In genomic region chr16:91538513-91538912, GRCm38 (mm10) we compare ENCODE assay signal across 10 mouse cellular contexts. TPM values are rescaled to one million over a fixed set of nuclear protein-coding genes. Genes with fewer than 3 reads are reported as not detected.
DNase-seq lines count a peak whose midpoint lies in the region; ATAC-seq and TF ChIP-seq lines count a peak whose summit lies in the region.
"Had no signal": no experiment of that assay in that cellular context is flagged by ENCODE, and none has a peak within 500 bp of the region (broad histone marks: within the 10 kb centered on the region; RNA-seq: fewer than 3 reads in every experiment).

No protein-coding gene starts in this region.

- H3K9me3 ChIP-seq in heart, postnatal 0 days (replicated peaks; ENCODE audit: control insufficient read depth, low read length), result no peaks in the 10 kb centered on the region
- no peaks in the 10 kb centered on the region for H3K9me3 ChIP-seq in stomach, embryonic 14.5 days (ENCODE audit: control insufficient read depth, low read depth, low read length)
- H3K9me3 ChIP-seq in stomach, postnatal 0 days (ENCODE audit: control insufficient read depth, low read length), result no peaks in the 10 kb centered on the region
- no peaks in the 10 kb centered on the region for H3K9me3 ChIP-seq in liver, embryonic 13.5 days (replicated peaks)

- ATAC-seq in heart, postnatal 0 days (ENCODE audit: insufficient read depth, low read depth), result no peak
- ATAC-seq in stomach, embryonic 14.5 days (ENCODE audit: insufficient number of reproducible peaks, insufficient read depth, low FRiP score, low read depth), result no peak
- ATAC-seq in stomach, postnatal 0 days (ENCODE audit: low FRiP score, low TSS enrichment), result no peak
- no peak for ATAC-seq in liver, embryonic 13.5 days (ENCODE audit: low read depth)

- TF ChIP-seq CTCF in heart, postnatal 0 days (IDR thresholded peaks at IDR 0.05; ENCODE audit: low read depth), result no peak
- no peak for TF ChIP-seq CTCF in stomach, postnatal 0 days (IDR thresholded peaks at IDR 0.05; ENCODE audit: low read depth)

- H3K27me3 ChIP-seq in heart, postnatal 0 days (ENCODE audit: control insufficient read depth, insufficient read depth, low read length), result no peaks in the 10 kb centered on the region
- H3K27me3 ChIP-seq in stomach, embryonic 14.5 days (ENCODE audit: control insufficient read depth, insufficient read depth, low read length), result no peaks in the 10 kb centered on the region
- no peaks in the 10 kb centered on the region for H3K27me3 ChIP-seq in stomach, postnatal 0 days (ENCODE audit: control insufficient read depth, insufficient read depth, low read length)
- H3K27me3 ChIP-seq in liver, embryonic 13.5 days, result peaks cover 7% of the 10 kb centered on the region; the same call in 1 of the 2 replicates

- H3K4me2 ChIP-seq in heart, postnatal 0 days (ENCODE audit: low read depth, low read length), result no peak overlapping the region; the same call in 1 of the 2 replicates
- H3K4me2 ChIP-seq in stomach, embryonic 14.5 days (replicated peaks; ENCODE audit: low read depth, low read length), result no peak overlapping the region
- H3K4me2 ChIP-seq in stomach, postnatal 0 days (replicated peaks; ENCODE audit: low read depth), result no peak overlapping the region
- H3K4me2 ChIP-seq in liver, embryonic 13.5 days, result no peak overlapping the region

- no peak for TF ChIP-seq EP300 in heart, postnatal 0 days (IDR thresholded peaks at IDR 0.05; ENCODE audit: low read depth)
- no peak for TF ChIP-seq EP300 in stomach, postnatal 0 days (optimal IDR thresholded peaks at IDR 0.05)

- H3K4me1 ChIP-seq in heart, postnatal 0 days (ENCODE audit: control insufficient read depth, insufficient read depth), result peaks cover 44% of the 10 kb centered on the region
- no peaks in the 10 kb centered on the region for H3K4me1 ChIP-seq in stomach, embryonic 14.5 days (ENCODE audit: control insufficient read depth, insufficient read depth, low read length)
- no peaks in the 10 kb centered on the region for H3K4me1 ChIP-seq in stomach, postnatal 0 days (replicated peaks; ENCODE audit: control insufficient read depth, insufficient read depth)
- peaks cover 79% of the 10 kb centered on the region for H3K4me1 ChIP-seq in liver, embryonic 13.5 days (replicated peaks)

- 58% methylated on average over 9 of the region's 9 CpGs for WGBS in heart, postnatal 0 days
- 61% methylated on average over 9 of the region's 9 CpGs for WGBS in stomach, embryonic 14.5 days
- WGBS in stomach, postnatal 0 days, result 50% methylated on average over 9 of the region's 9 CpGs
- WGBS in liver, embryonic 13.5 days (ENCODE audit: insufficient replicate concordance), result 54% methylated on average over 9 of the region's 9 CpGs

- 0 out of 2 replicates have a peak overlapping the region, but pooled peaks have one; percentile 12 for H3K9ac ChIP-seq in heart, postnatal 0 days (replicated peaks; ENCODE audit: low read depth, low read length)
- H3K9ac ChIP-seq in stomach, embryonic 14.5 days (replicated peaks; ENCODE audit: low read depth, low read length), result no peak overlapping the region
- H3K9ac ChIP-seq in stomach, postnatal 0 days (ENCODE audit: low read length), result no peak overlapping the region
- H3K9ac ChIP-seq in liver, embryonic 13.5 days, result no peak overlapping the region

- DNase-seq in heart, postnatal 0 days (ENCODE audit: low spot score), result no peak
- no peak for DNase-seq in heart, postnatal 4 days
- no peak for DNase-seq in stomach, postnatal 0 days (ENCODE audit: low spot score)
- no peak for DNase-seq in liver, embryonic 13.5 days
- DNase-seq in thymus, postnatal 4 days, result peak; percentile 41
- no peak for DNase-seq in layer of hippocampus, postnatal 14 days (ENCODE audit: low spot score in 2 of 2)
- DNase-seq in left cerebral cortex, postnatal 25 days (ENCODE audit: low spot score in 2 of 2), result no peak
- DNase-seq: lung, postnatal 36 days had no signal

- H3K36me3 ChIP-seq in heart, postnatal 0 days (replicated peaks; ENCODE audit: control insufficient read depth, insufficient read depth, low read length), result no peaks in the 10 kb centered on the region
- H3K36me3 ChIP-seq in stomach, embryonic 14.5 days (ENCODE audit: control insufficient read depth, insufficient read depth, low read length), result no peaks in the 10 kb centered on the region
- no peaks in the 10 kb centered on the region for H3K36me3 ChIP-seq in stomach, postnatal 0 days (ENCODE audit: control insufficient read depth, insufficient read depth, low read length)
- no peaks in the 10 kb centered on the region for H3K36me3 ChIP-seq in liver, embryonic 13.5 days

- intact Hi-C loops in left cerebral cortex, postnatal 25 days (cut with DNase I), result no loop called here

- peak overlapping the region; percentile 86 for H3K27ac ChIP-seq in heart, postnatal 0 days (ENCODE audit: low read depth)
- H3K27ac ChIP-seq in stomach, embryonic 14.5 days (ENCODE audit: low read length), result peak overlapping the region; percentile 21; the same call in 1 of the 2 replicates
- no peak overlapping the region; the same call in 1 of the 2 replicates for H3K27ac ChIP-seq in stomach, postnatal 0 days (replicated peaks)
- H3K27ac ChIP-seq in liver, embryonic 13.5 days, result peak overlapping the region; percentile 15
- H3K27ac ChIP-seq: layer of hippocampus, adult 2 months had no signal

- no peak overlapping the region for H3K4me3 ChIP-seq in heart, postnatal 0 days (ENCODE audit: low read depth, low read length)
- no peak overlapping the region for H3K4me3 ChIP-seq in stomach, embryonic 14.5 days (ENCODE audit: low read depth, low read length)
- no peak overlapping the region for H3K4me3 ChIP-seq in stomach, postnatal 0 days (ENCODE audit: low read depth, low read length)
- H3K4me3 ChIP-seq in liver, embryonic 13.5 days (replicated peaks), result no peak overlapping the region
- H3K4me3 ChIP-seq: layer of hippocampus, adult 2 months had no signal

RNA-seq across cellular contexts. Expression of gene Ifngr2, which starts 8.4 kb away (rescaled TPM):
- total RNA-seq in heart, postnatal 0 days (2014; rRNA removed; ENCODE audit: low replicate concordance), result 77.7 and 87.6 TPM in 2 replicates
- 149 and 175 TPM in 2 replicates for polyA plus RNA-seq in heart, postnatal 0 days (2015; fragmentation: Nextera tagmentation; extraction: Ambion mirVana)
- total RNA-seq in heart, postnatal 4 days (2021), result 10 to 100 TPM; 87.1 to 89.9 TPM
- polyA plus RNA-seq in stomach, embryonic 14.5 days (2014; fragmentation: Nextera tagmentation; extraction: Ambion mirVana), result 44.0 and 51.8 TPM in 2 replicates
- 54.9 and 57.8 TPM in 2 replicates for polyA plus RNA-seq in stomach, postnatal 0 days (2015; fragmentation: Nextera tagmentation; extraction: Ambion mirVana)
- 15.4 and 18.1 TPM in 2 replicates for polyA plus RNA-seq in liver, embryonic 13.5 days (2015; fragmentation: Nextera tagmentation; extraction: Ambion mirVana)
- total RNA-seq in layer of hippocampus, postnatal 14 days (2021), result 10 to 100 TPM; 82.4 to 87.0 TPM
- total RNA-seq in left cerebral cortex, postnatal 25 days (2021), result 10 to 100 TPM; 43.3 to 46.9 TPM

RNA-seq across cellular contexts. Expression of gene Ifnar1, which starts 53.5 kb away (rescaled TPM):
- 32.6 and 42.6 TPM in 2 replicates for total RNA-seq in heart, postnatal 0 days (2014; rRNA removed; ENCODE audit: low replicate concordance)
- 23.7 and 24.0 TPM in 2 replicates for polyA plus RNA-seq in heart, postnatal 0 days (2015; fragmentation: Nextera tagmentation; extraction: Ambion mirVana)
- 10 to 100 TPM; 50.3 to 56.0 TPM for total RNA-seq in heart, postnatal 4 days (2021)
- 61.7 and 63.9 TPM in 2 replicates for polyA plus RNA-seq in stomach, embryonic 14.5 days (2014; fragmentation: Nextera tagmentation; extraction: Ambion mirVana)
- 18.3 and 19.2 TPM in 2 replicates for polyA plus RNA-seq in stomach, postnatal 0 days (2015; fragmentation: Nextera tagmentation; extraction: Ambion mirVana)
- 18.0 and 19.1 TPM in 2 replicates for polyA plus RNA-seq in liver, embryonic 13.5 days (2015; fragmentation: Nextera tagmentation; extraction: Ambion mirVana)
- total RNA-seq in layer of hippocampus, postnatal 14 days (2021), result 10 to 100 TPM; 59.9 to 66.3 TPM
- total RNA-seq in left cerebral cortex, postnatal 25 days (2021), result 10 to 100 TPM; 53.6 to 56.1 TPM

RNA-seq across cellular contexts. Expression of gene Tmem50b, which starts 59.1 kb away (rescaled TPM):
- total RNA-seq in heart, postnatal 0 days (2014; rRNA removed; ENCODE audit: low replicate concordance), result 54.6 and 62.6 TPM in 2 replicates
- 51.1 and 55.7 TPM in 2 replicates for polyA plus RNA-seq in heart, postnatal 0 days (2015; fragmentation: Nextera tagmentation; extraction: Ambion mirVana)
- 10 to 100 TPM; 38.9 to 40.9 TPM for total RNA-seq in heart, postnatal 4 days (2021)
- 29.7 and 33.3 TPM in 2 replicates for polyA plus RNA-seq in stomach, embryonic 14.5 days (2014; fragmentation: Nextera tagmentation; extraction: Ambion mirVana)
- polyA plus RNA-seq in stomach, postnatal 0 days (2015; fragmentation: Nextera tagmentation; extraction: Ambion mirVana), result 60.8 and 64.6 TPM in 2 replicates
- polyA plus RNA-seq in liver, embryonic 13.5 days (2015; fragmentation: Nextera tagmentation; extraction: Ambion mirVana), result 5.6 and 6.3 TPM in 2 replicates
- total RNA-seq in layer of hippocampus, postnatal 14 days (2021), result 100 to 1,000 TPM; 126 to 142 TPM
- 10 to 100 TPM; 96.1 to 98.9 TPM for total RNA-seq in left cerebral cortex, postnatal 25 days (2021)
